Mouse (Mus musculus) heart, embryonic 12.5 days (tissue): Measurements from ENCODE around the gene Il16. TPM values are rescaled to one million over a fixed set of nuclear protein-coding genes. Genes with fewer than 3 reads are reported as not detected.

Source experiments
- ATAC-seq: fragments of 200-750 bp; cut with Nextera tagmentation; 2 replicates; pipeline ENCODE4 v1.8.0; 2017; ENCODE audit warnings: moderate TSS enrichment, moderate library complexity; ENCODE audit not compliant: insufficient number of reproducible peaks, low FRiP score
- H3K27ac ChIP-seq: fragments of 300-500 bp; sonication (generic); 2 replicates; pipeline ENCODE4 v1.5.1; 2016; ENCODE audit warnings: mild to moderate bottlenecking, moderate library complexity; ENCODE audit not compliant: poor library complexity, severe bottlenecking
- H3K27me3 ChIP-seq: fragments of 300-500 bp; sonication (generic); replicated peaks from 2 replicates; pipeline ENCODE4 v1.6.1; 2016; ENCODE audit warnings: mild to moderate bottlenecking, moderate library complexity
- H3K36me3 ChIP-seq: fragments of 300-500 bp; sonication (generic); 2 replicates; pipeline ENCODE4 v1.6.1; 2016; ENCODE audit warnings: mild to moderate bottlenecking, moderate library complexity
- H3K4me1 ChIP-seq: fragments of 300-500 bp; sonication (generic); replicated peaks from 2 replicates; pipeline ENCODE4 v1.6.1; 2016; ENCODE audit warnings: mild to moderate bottlenecking
- H3K4me2 ChIP-seq: fragments of 300-500 bp; sonication (generic); 2 replicates; pipeline ENCODE4 v1.6.1; 2016; ENCODE audit warnings: mild to moderate bottlenecking, moderate library complexity
- H3K4me3 ChIP-seq: fragments of 300-500 bp; sonication (generic); 2 replicates; pipeline ENCODE4 v1.5.1; 2016; ENCODE audit warnings: mild to moderate bottlenecking
- H3K9ac ChIP-seq: fragments of 300-500 bp; sonication (generic); 2 replicates; pipeline ENCODE4 v1.6.1; 2016; ENCODE audit warnings: mild to moderate bottlenecking, moderate library complexity
- H3K9me3 ChIP-seq: fragments of 300-500 bp; sonication (generic); replicated peaks from 2 replicates; pipeline ENCODE4 v1.6.1; 2016; ENCODE audit warnings: mild to moderate bottlenecking, moderate library complexity
- whole genome bisulfite sequencing: fragments of 180-500 bp; shearing (Covaris S2); methylation state at CpG from one replicate; pipeline ENCODE4 v1.1.7; 2016; 5-methylcytosine and 5-hydroxymethylcytosine counted together
- polyA plus RNA-seq: library from polyadenylated mRNA; unstranded; fragments of >200 nt; fragmentation: Nextera tagmentation; extraction: Ambion mirVana; gene quantifications from 2 replicates; pipeline ENCODE4 v1.2.1, GENCODE M21; 2016

Gene Il16
- polyA plus RNA-seq, 1 experiment from 2014 or later: 2.0 TPM

DNA sequence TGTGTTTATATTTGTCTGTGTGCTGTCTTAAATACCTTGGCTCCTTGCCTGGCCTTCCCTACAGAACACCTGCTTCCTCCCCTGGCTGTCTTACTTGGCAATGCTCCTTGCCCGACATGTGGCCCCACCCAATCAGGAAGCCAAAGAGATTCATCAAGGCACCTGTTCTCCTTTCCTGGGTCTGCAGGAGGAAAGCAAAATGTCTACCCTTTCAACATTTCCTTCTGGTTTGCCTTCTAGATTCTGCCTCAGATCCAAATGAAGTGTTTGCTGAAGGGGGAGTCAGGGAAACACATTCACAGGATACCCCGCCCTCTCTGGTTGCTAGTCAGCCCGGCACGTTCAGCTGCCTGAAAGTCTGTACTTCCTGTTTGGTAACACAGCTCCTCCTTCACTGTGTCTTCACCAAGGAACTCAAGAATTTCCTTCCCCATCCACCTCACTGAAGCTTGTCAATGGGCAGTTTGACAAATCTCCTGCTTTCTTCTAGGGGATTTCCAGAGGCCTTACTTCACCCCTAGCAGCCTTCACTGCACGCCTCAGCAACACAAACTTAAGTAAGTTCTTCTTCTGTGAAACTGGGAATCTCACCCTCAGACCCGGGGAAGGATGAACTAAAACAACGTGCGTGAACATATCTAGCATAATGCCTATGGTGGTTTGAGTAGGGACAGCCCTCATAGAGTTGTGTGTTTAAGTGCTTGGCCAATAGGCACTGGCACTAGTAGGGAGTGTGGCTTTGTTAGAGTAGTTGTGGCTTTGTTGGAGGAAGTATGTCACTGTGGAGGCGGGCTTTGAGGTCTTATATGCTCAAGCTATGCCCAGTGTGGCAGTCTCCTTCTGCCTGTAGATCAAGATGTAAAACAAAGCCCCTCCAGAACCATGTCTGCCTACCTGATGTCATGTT, 86.1 kb downstream of the Il16 start:
- H3K36me3 ChIP-seq: no peaks in the 10 kb centered on the region
- no peak overlapping the region for H3K27ac ChIP-seq
- no peaks in the 10 kb centered on the region for H3K4me1 ChIP-seq
- no peaks in the 10 kb centered on the region; the same call in 1 of the 2 replicates for H3K9me3 ChIP-seq
- ATAC-seq: no peak
- H3K4me3 ChIP-seq: no peak overlapping the region
- WGBS: 71% methylated on average over 9 of the region's 9 CpGs
- no peaks in the 10 kb centered on the region for H3K27me3 ChIP-seq
- no peak overlapping the region for H3K9ac ChIP-seq
- H3K4me2 ChIP-seq: no peak overlapping the region

DNA sequence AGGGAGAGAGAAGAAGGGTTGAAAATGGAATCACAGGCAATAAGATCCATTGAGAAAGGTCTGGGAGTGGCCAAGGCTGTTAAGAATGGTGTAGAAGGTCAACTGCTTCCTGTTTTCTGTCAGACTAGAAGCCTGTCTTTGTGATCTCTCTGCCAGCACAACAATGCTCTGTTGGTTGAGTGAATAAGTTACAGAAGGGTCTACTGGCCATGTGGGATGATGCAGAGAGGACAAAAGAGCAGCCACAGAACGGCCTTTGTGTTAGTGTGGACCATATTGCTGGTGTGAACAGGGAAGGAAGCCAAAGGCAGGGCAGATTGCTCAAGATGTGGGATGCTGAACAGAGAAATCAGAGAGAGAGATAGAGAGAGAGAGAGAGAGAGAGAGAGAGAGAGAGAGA, 86.8 kb downstream of the Il16 start:
- Histone ChIP-seq H3K27ac (no peak overlapping the region), H3K4me1 (no peaks in the 10 kb centered on the region), H3K4me2 (no peak overlapping the region), H3K27me3 (no peaks in the 10 kb centered on the region), H3K9ac (no peak overlapping the region), H3K4me3 (no peak overlapping the region), H3K36me3 (no peaks in the 10 kb centered on the region), H3K9me3 (no peaks in the 10 kb centered on the region; the same call in 1 of the 2 replicates)
- ATAC-seq: no peak
- WGBS: 77% methylated on average over 1 of the region's 1 CpGs

DNA sequence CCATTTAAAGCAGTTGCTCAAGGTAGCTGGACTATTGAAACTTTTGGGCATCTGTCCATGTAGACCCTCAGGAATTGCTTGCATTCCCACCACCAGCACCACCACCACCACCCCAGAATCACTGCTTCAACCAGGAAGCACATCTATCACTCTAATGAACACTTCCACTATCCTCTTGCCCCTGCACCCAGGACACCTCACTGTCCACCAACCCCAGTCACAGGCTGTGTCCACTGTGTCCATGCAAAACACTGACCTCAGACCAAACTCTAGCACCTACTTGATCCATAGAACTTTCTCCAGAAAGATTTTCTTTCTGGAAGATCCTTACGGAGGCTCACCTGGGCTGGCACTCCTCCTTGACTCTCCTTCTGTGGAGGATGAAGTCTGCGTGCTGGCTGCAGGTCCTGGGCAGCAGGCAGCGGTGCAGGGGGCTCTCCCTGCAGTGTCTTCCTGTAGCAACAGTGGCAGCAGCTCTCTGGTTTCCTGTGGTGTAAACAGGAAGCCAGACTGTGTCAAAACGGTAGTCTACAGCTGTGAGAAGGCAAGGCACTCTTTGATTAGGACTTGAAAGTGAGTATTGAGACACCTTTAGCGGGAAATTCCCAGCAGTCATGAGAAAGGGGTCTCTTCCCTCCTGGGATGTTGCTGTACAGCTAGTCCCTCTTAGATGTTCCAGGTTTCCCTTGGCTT, 90.4 kb downstream of the Il16 start:
- Histone ChIP-seq H3K9me3 (no peaks in the 10 kb centered on the region; the same call in 1 of the 2 replicates), H3K27ac (no peak overlapping the region), H3K4me2 (no peak overlapping the region), H3K36me3 (no peaks in the 10 kb centered on the region), H3K4me3 (no peak overlapping the region), H3K4me1 (no peaks in the 10 kb centered on the region), H3K9ac (no peak overlapping the region), H3K27me3 (no peaks in the 10 kb centered on the region)
- WGBS: 39% methylated on average over 5 of the region's 5 CpGs
- no peak for ATAC-seq

DNA sequence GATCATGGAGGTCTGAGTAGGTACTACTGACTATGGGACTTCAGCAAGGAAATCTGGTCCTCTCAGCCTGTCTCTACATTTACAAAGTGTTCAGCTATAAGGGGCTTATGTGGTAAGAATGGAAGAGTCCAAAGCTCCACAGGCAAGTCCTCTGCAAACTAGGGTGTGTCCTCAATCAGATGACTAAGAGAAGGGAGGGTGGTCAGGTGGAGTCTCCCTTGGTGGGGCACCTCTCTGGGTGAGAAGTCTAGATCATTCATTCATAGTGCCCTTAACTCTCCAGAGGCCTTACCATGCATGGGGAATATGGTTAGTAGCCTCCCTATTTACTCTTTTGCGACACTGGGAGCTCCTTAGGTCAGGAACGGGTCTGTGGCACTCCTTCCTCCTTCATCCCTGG, 91.3 kb downstream of the Il16 start:
- Histone ChIP-seq H3K9ac (no peak overlapping the region), H3K4me3 (no peak overlapping the region), H3K4me1 (no peaks in the 10 kb centered on the region), H3K27me3 (no peaks in the 10 kb centered on the region), H3K9me3 (no peaks in the 10 kb centered on the region; the same call in 1 of the 2 replicates), H3K36me3 (no peaks in the 10 kb centered on the region), H3K4me2 (no peak overlapping the region), H3K27ac (no peak overlapping the region)
- WGBS: 80% methylated on average over 2 of the region's 2 CpGs
- no peak for ATAC-seq

DNA sequence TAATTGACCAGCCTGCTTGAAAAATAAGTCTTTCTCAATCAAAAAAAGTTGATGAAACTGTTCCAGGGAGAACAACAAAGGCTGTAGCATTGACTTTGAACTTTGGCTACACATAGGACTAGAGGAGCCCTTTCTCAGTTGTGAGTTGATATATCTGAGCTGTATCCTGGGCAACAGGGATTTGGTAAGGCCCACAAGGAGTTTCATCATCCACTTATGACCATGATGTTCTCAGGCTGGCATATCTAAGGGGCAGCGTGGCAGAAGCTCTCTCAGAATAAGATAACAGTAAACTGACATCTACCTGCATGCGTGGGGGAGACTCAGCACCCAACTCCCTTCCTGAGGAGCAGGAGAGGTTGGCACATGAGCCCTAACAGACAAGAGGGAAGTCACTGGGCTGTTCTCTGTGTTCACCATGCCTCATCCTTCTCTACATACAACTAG, 91.9 kb downstream of the Il16 start:
- Histone ChIP-seq H3K9ac (no peak overlapping the region), H3K4me2 (no peak overlapping the region), H3K4me1 (no peaks in the 10 kb centered on the region), H3K4me3 (no peak overlapping the region), H3K27me3 (no peaks in the 10 kb centered on the region), H3K27ac (no peak overlapping the region), H3K36me3 (no peaks in the 10 kb centered on the region), H3K9me3 (no peaks in the 10 kb centered on the region; the same call in 1 of the 2 replicates)
- 82% methylated on average over 2 of the region's 2 CpGs for WGBS
- no peak for ATAC-seq

DNA sequence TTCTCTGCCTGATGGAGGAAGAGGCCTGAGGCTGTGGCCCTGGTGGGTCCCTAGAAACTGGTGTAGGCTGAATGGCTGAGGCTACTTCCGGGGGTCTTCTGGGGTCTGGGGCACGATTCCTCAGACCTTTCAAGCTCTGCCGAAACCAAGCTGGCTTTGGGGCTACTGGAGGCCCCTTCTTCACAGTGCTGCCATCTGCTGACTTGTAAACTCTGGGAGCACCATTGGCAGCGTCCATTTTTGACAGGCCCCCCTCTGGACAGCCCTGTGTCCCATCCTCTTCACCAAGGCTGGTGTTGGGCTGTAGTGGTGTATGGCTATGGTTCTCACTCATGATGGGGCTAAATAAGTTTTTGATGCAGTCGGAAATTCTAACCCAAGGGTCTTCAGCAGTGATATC, 93.0 kb downstream of the Il16 start:
- no peaks in the 10 kb centered on the region; the same call in 1 of the 2 replicates for H3K9me3 ChIP-seq
- no peak for ATAC-seq
- no peaks in the 10 kb centered on the region for H3K4me1 ChIP-seq
- H3K4me3 ChIP-seq: no peak overlapping the region
- H3K27ac ChIP-seq: no peak overlapping the region
- no peak overlapping the region for H3K9ac ChIP-seq
- no peaks in the 10 kb centered on the region for H3K27me3 ChIP-seq
- no peaks in the 10 kb centered on the region for H3K36me3 ChIP-seq
- 78% methylated on average over 5 of the region's 5 CpGs for WGBS
- H3K4me2 ChIP-seq: no peak overlapping the region

DNA sequence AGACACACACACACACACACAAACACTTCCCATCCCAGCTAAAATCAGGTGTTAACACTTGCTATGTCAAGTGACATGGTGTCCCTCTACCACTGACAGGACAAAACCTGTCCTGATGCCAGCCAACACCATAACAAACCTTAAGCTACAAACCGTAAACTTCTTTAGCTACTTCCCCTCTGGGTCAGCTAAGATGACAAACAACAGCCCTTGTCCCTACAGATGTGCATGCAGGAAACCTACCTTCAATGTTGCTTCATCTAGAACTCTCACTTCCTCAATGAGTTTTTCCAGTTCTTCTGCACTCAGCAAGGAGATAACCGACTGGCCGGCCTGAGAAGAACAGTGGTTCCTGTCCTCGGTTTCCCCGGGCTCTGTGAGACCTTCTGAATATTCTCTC, 94.9 kb downstream of the Il16 start:
- H3K4me2 ChIP-seq: no peak overlapping the region
- H3K27me3 ChIP-seq: no peaks in the 10 kb centered on the region
- H3K36me3 ChIP-seq: no peaks in the 10 kb centered on the region; the same call in 1 of the 2 replicates
- no peaks in the 10 kb centered on the region for H3K9me3 ChIP-seq
- WGBS: 66% methylated on average over 5 of the region's 5 CpGs
- no peak overlapping the region for H3K4me3 ChIP-seq
- no peak overlapping the region for H3K9ac ChIP-seq
- no peak for ATAC-seq
- H3K4me1 ChIP-seq: no peaks in the 10 kb centered on the region
- H3K27ac ChIP-seq: no peak overlapping the region

DNA sequence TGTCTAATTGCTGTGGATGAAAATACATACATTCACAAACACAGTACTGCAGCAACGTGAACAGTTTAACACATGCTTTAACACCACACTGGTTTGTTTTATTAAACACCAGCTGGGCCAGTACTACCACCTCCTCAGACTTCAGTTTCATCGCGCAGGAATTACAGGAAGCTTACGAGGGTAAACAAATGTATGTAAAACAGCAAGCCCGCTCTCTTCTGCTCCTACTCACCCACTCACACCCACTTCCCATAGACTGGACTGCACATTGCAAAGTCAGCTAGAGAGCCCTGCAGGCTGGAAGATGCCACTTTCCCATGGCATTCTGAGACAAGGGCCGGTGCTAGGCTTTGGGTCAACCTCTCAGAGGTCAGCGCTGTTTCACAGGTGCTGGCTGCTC, 96.7 kb downstream of the Il16 start:
- ATAC-seq: no peak
- Histone ChIP-seq H3K27ac (no peak overlapping the region), H3K9ac (no peak overlapping the region), H3K9me3 (no peaks in the 10 kb centered on the region), H3K4me3 (no peak overlapping the region), H3K27me3 (no peaks in the 10 kb centered on the region), H3K36me3 (peaks cover 4% of the 10 kb centered on the region; the same call in 1 of the 2 replicates), H3K4me2 (no peak overlapping the region), H3K4me1 (no peaks in the 10 kb centered on the region; the same call in 1 of the 2 replicates)
- WGBS: 80% methylated on average over 7 of the region's 7 CpGs

DNA sequence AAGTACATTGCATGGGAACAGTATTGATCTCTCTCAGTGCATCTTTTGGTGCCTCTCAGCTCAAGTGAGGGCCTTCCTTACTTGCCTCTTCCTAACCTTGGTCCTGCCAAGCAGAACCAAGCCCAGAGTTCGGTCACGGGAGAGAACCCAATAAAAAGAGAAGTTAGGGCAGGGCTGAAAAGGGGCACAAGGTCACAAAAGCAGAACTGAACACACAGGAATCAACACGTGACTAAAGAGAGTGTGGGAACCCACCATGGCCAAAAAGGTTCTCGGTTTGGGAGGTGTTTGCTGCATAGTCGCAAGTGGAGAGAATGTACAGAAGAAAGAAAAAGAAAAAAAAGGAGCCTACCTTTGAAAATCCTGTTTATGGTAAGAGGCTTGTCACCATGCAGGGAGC, 100.0 kb downstream of the Il16 start:
- Histone ChIP-seq H3K4me3 (no peak overlapping the region), H3K27me3 (no peaks in the 10 kb centered on the region), H3K9ac (no peak overlapping the region), H3K27ac (no peak overlapping the region), H3K4me1 (peaks cover 28% of the 10 kb centered on the region), H3K36me3 (peaks cover 12% of the 10 kb centered on the region), H3K9me3 (no peaks in the 10 kb centered on the region), H3K4me2 (no peak overlapping the region)
- 78% methylated on average over 5 of the region's 5 CpGs for WGBS
- ATAC-seq: no peak

DNA sequence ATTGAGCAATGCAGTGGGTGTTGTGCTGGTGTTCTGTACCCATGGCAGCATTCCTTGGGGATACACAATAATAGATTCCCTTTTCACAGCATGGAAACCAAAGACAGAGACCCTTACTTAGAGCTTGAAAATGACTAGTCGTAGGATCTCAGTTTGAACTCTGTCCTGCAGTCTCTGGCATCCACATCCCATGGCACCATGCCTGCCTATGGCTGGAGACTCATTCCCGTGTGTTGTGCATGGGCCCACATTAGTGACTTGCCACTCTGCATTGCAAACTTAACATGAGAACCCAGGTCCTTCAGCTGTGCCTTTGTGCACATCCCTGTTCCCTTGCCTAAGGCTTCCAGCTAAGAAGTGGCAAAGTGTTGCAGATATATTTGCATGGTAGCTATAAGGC, 100.8 kb downstream of the Il16 start:
- peaks cover 35% of the 10 kb centered on the region for H3K4me1 ChIP-seq
- 89% methylated on average over 2 of the region's 2 CpGs for WGBS
- no peak overlapping the region for H3K4me3 ChIP-seq
- H3K36me3 ChIP-seq: peaks cover 19% of the 10 kb centered on the region
- H3K4me2 ChIP-seq: no peak overlapping the region
- H3K9me3 ChIP-seq: no peaks in the 10 kb centered on the region
- ATAC-seq: no peak
- no peak overlapping the region for H3K9ac ChIP-seq
- H3K27ac ChIP-seq: no peak overlapping the region
- no peaks in the 10 kb centered on the region for H3K27me3 ChIP-seq

DNA sequence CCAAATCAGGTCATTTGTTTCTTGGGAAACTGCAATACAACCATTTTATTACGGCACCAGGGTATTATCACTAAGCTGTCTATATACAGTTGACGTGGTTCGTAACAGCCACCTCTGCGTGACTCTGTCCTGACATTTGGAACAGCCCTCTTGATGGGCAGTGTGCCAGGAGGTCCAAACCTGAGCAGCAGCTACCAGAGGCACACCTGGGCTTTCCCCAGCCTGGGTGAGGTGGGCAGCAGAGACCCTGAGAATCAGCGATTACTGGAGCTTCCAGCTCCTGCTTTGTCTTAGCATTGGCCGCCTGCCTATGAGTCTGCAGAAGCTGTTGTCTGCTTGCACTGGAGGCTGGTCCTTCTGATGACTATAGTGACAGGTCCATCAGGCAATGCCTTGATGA, 101.9 kb downstream of the Il16 start:
- no peaks in the 10 kb centered on the region for H3K9me3 ChIP-seq
- H3K4me2 ChIP-seq: no peak overlapping the region
- WGBS: 67% methylated on average over 6 of the region's 6 CpGs
- H3K9ac ChIP-seq: no peak overlapping the region
- no peaks in the 10 kb centered on the region for H3K27me3 ChIP-seq
- H3K27ac ChIP-seq: no peak overlapping the region
- peaks cover 26% of the 10 kb centered on the region for H3K36me3 ChIP-seq
- no peak for ATAC-seq
- no peak overlapping the region for H3K4me3 ChIP-seq
- peaks cover 43% of the 10 kb centered on the region for H3K4me1 ChIP-seq
